Mouse (Mus musculus): ENCODE data around the gene Napa. TPM values are rescaled to one million over a fixed set of nuclear protein-coding genes. Genes with fewer than 3 reads are reported as not detected.

Napa gene
- polyA plus RNA-seq, 1 experiment, result 134 TPM

DNA sequence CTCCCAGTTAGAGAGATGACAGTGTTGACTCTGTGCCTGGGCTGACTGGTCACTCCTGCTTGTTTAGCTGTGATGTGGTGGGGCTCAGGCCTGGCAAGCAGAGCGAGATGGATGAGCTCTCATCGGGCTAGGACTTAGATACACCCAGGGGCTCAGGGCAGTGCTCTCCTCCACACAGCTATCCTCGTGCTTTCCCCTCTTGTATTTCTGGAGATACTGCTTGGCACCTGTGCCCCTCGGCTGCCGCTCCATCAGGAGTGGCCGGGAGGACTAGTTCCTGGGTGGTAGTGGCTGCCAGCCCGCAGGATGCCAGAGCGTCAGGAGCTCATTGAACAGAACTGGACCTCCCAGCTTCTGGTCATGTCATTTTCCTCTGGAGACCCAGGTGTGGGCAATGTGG, 11.9 kb downstream of the Napa start:
- Histone ChIP-seq H3K27ac (ENCODE audit: control insufficient read depth, insufficient read depth, low read depth, low read length) (no peak overlapping the region), H3K4me3 (ENCODE audit: control insufficient read depth, low read depth, low read length) (no peak overlapping the region), H3K4me1 (ENCODE audit: control insufficient read depth, insufficient read depth, low read length) (no peaks in the 10 kb centered on the region), H3K36me3 (ENCODE audit: control insufficient read depth, insufficient read depth, low read length) (peaks cover 1% of the 10 kb centered on the region), H3K27me3 (ENCODE audit: control insufficient read depth, insufficient read depth, low read length) (no peaks in the 10 kb centered on the region)
- TF ChIP-seq CTCF (IDR thresholded peaks at IDR 0.05; ENCODE audit: control insufficient read depth, insufficient read depth, insufficient replicate concordance, low read depth, low read length), result no peak
- no peak for TF ChIP-seq POLR2A (IDR thresholded peaks at IDR 0.05; ENCODE audit: control insufficient read depth, low read depth, low read length)

DNA sequence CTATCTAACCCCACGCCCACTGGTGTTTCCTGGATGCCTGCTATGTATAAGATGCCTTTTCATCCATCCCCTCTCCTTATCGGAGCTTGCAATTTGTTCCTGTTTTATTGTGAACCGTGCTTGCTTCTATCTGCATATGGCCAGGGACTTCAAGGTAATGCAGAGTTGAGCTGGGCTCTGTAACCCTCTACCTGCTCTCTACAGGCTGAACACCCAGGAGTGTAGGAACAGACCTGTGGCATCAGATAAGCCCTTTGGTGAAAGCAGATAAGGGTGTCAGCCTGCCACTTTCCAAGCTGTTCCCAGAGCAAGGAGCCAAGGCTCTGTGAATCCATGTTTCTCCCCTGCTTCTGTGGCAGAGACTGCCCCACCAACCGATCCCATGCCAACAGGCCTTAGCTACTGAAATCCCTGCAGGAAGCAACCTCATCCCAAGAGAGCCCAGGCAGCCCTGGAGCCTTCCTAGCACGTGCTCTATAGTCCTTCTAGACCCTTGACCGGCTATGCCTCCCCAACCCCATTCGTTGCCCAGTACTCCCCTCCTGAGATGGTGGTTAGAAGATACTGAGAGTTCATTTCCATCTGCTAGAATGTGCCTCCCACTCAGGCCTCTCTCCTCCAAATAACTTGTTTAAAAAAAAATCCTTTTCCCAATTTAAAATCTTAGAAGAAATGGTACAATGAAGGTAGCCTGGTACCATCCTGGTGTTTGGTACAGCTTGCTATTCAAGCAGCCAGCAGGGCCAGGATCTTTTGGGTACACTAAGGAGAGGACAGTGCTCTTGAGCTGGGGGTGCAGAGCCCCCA, 13.2 kb downstream of the Napa start:
- no peaks in the 10 kb centered on the region for H3K4me1 ChIP-seq (ENCODE audit: control insufficient read depth, insufficient read depth, low read length)
- H3K36me3 ChIP-seq (ENCODE audit: control insufficient read depth, insufficient read depth, low read length), result peaks cover 1% of the 10 kb centered on the region
- TF ChIP-seq POLR2A (IDR thresholded peaks at IDR 0.05; ENCODE audit: control insufficient read depth, low read depth, low read length), result no peak
- TF ChIP-seq CTCF (IDR thresholded peaks at IDR 0.05; ENCODE audit: control insufficient read depth, insufficient read depth, insufficient replicate concordance, low read depth, low read length), result no peak
- no peaks in the 10 kb centered on the region for H3K27me3 ChIP-seq (ENCODE audit: control insufficient read depth, insufficient read depth, low read length)
- H3K27ac ChIP-seq (ENCODE audit: control insufficient read depth, insufficient read depth, low read depth, low read length), result no peak overlapping the region
- H3K4me3 ChIP-seq (ENCODE audit: control insufficient read depth, low read depth, low read length), result no peak overlapping the region

DNA sequence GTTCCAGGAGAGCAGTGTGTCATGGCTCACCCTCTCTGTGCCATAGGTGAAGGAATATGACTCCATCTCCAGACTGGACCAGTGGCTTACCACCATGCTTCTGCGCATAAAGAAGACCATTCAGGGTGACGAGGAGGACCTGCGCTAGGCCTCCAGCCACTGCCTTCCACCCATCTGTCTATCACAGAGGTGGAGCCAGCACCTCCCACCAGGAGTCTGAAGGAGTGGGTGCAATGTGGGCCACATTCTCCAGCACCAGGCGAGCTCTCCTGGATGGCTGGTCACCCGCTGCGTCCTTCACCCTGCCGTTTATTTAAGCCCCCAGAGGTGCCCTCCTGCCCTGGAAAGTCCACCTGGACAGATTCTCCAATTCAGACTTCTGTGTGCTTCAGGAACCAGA, 18.2 kb downstream of the Napa start:
- peaks cover 3% of the 10 kb centered on the region for H3K4me1 ChIP-seq (ENCODE audit: control insufficient read depth, insufficient read depth, low read length)
- H3K36me3 ChIP-seq (ENCODE audit: control insufficient read depth, insufficient read depth, low read length), result peaks cover 1% of the 10 kb centered on the region
- no peak overlapping the region for H3K4me3 ChIP-seq (ENCODE audit: control insufficient read depth, low read depth, low read length)
- no peak for TF ChIP-seq CTCF (IDR thresholded peaks at IDR 0.05; ENCODE audit: control insufficient read depth, insufficient read depth, insufficient replicate concordance, low read depth, low read length)
- TF ChIP-seq POLR2A (IDR thresholded peaks at IDR 0.05; ENCODE audit: control insufficient read depth, low read depth, low read length), result no peak
- H3K27ac ChIP-seq (ENCODE audit: control insufficient read depth, insufficient read depth, low read depth, low read length), result no peak overlapping the region
- H3K27me3 ChIP-seq (ENCODE audit: control insufficient read depth, insufficient read depth, low read length), result no peaks in the 10 kb centered on the region

DNA sequence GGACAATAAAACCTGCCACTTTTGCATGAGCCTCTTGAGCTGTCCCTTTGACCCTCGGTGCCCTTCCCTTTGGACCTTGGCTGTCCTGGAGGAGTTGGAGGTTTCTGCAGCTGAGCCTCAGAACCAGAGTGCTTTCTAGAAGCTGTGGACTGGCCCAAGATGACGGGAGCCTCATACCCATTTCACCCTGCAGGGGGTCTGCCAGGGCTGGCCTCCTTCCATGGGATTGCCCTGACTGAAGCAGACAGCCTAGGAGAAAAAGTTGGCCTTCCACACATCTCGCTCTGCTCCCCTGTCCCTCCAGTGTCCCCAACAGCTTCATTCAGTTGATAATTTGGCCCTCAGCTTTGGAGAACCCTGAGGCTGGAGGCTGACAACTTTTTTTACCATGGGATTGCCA, 18.8 kb downstream of the Napa start:
- Histone ChIP-seq H3K27ac (ENCODE audit: control insufficient read depth, insufficient read depth, low read depth, low read length) (no peak overlapping the region), H3K36me3 (ENCODE audit: control insufficient read depth, insufficient read depth, low read length) (peaks cover 1% of the 10 kb centered on the region), H3K27me3 (ENCODE audit: control insufficient read depth, insufficient read depth, low read length) (no peaks in the 10 kb centered on the region), H3K4me3 (ENCODE audit: control insufficient read depth, low read depth, low read length) (no peak overlapping the region), H3K4me1 (ENCODE audit: control insufficient read depth, insufficient read depth, low read length) (peaks cover 3% of the 10 kb centered on the region)
- TF ChIP-seq CTCF (IDR thresholded peaks at IDR 0.05; ENCODE audit: control insufficient read depth, insufficient read depth, insufficient replicate concordance, low read depth, low read length) (no peak), POLR2A (IDR thresholded peaks at IDR 0.05; ENCODE audit: control insufficient read depth, low read depth, low read length) (no peak)

DNA sequence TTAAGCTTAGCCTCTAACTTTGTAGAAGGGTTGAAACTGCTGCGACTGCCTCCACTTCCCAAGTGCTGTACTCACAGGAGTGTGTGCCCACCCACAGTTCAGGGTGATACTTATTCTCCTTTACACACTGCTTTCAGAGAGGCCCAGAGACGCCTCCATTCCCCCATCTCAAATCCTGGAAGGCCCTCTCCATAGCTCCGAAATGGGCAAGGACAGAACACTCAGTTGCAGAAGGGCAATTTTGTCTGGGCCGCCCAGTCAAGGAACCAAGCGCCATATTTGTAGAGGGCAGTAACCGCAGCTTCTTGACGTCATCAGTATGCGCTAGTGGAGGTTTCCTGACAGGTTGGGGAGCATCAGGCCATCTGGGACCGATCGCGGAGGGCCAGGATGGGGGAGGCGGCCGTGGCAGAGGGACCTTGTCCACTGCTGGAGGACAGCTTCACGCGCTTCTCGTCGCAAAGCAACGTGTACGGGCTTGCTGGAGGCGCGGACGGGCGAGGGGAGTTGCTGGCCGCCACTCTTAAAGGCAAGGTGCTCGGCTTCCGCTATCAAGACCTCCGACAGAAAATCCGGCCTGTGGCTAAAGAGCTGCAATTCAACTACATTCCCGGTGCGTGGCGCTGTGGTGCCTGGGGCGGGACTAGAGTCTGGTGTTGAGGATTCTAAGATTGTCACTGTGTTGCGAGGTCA, 21.5 kb downstream of the Napa start, which contains the start of gene Kptn:
Gene Kptn (plus strand): TSS at position 327 of the 693 bp plus-strand sequence.
- H3K4me1 ChIP-seq (ENCODE audit: control insufficient read depth, insufficient read depth, low read length), result peaks cover 3% of the 10 kb centered on the region
- peak within 1 kb of the TSS; percentile 84 for H3K27ac ChIP-seq (ENCODE audit: control insufficient read depth, insufficient read depth, low read depth, low read length)
- H3K36me3 ChIP-seq (ENCODE audit: control insufficient read depth, insufficient read depth, low read length), result no peaks in the 10 kb centered on the region; the same call in 1 of the 2 replicates
- H3K4me3 ChIP-seq (ENCODE audit: control insufficient read depth, low read depth, low read length), result peak within 1 kb of the TSS; percentile 94
- H3K27me3 ChIP-seq (ENCODE audit: control insufficient read depth, insufficient read depth, low read length), result no peaks in the 10 kb centered on the region
- TF ChIP-seq POLR2A (IDR thresholded peaks at IDR 0.05; ENCODE audit: control insufficient read depth, low read depth, low read length) (peak; percentile 54; the same call in 1 of the 2 replicates), CTCF (IDR thresholded peaks at IDR 0.05; ENCODE audit: control insufficient read depth, insufficient read depth, insufficient replicate concordance, low read depth, low read length) (peak; percentile 92)

DNA sequence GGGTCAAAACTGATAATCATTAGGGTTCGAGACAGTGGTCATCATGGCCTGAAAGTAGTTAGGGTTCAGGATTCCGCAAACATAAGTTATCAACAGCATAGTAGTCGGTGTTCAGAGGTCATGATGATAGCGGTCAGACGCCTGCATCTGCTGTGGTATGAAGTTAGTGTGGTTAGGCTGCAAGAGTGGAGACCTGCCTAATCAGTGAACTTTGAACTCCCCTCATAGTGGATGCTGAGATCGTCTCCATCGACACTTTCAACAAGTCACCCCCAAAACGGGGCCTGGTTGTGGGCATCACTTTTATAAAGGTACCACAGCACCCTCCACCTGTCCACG, 22.0 kb downstream of the Napa start:
- Histone ChIP-seq H3K27ac (ENCODE audit: control insufficient read depth, insufficient read depth, low read depth, low read length) (no peak overlapping the region), H3K4me1 (ENCODE audit: control insufficient read depth, insufficient read depth, low read length) (peaks cover 3% of the 10 kb centered on the region), H3K36me3 (ENCODE audit: control insufficient read depth, insufficient read depth, low read length) (no peaks in the 10 kb centered on the region; the same call in 1 of the 2 replicates), H3K4me3 (ENCODE audit: control insufficient read depth, low read depth, low read length) (peak overlapping the region; percentile 94), H3K27me3 (ENCODE audit: control insufficient read depth, insufficient read depth, low read length) (no peaks in the 10 kb centered on the region)
- no peak for TF ChIP-seq POLR2A (IDR thresholded peaks at IDR 0.05; ENCODE audit: control insufficient read depth, low read depth, low read length)
- no peak; the same call in 1 of the 2 replicates for TF ChIP-seq CTCF (IDR thresholded peaks at IDR 0.05; ENCODE audit: control insufficient read depth, insufficient read depth, insufficient replicate concordance, low read depth, low read length)

DNA sequence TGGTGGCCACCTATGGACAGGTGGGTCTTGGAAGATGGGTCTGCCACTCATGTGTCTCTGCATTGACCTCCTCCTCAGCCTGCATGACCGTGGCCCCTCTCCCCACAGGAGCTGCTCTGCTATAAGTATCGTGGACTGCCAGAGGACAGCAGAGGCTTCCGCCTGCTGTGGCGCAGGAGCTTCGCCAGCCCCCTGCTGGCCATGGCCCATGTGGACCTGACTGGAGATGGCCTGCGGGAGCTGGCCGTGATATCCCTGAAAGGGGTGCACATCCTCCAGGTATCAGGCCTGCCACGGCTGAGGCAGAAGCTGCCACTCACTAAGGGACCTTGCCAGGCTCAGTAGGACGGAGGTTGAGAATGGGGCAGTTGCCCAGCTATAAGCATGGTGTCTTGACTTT, 27.6 kb downstream of the Napa start:
- H3K36me3 ChIP-seq (ENCODE audit: control insufficient read depth, insufficient read depth, low read length), result no peaks in the 10 kb centered on the region; the same call in 1 of the 2 replicates
- no peak overlapping the region for H3K27ac ChIP-seq (ENCODE audit: control insufficient read depth, insufficient read depth, low read depth, low read length)
- H3K27me3 ChIP-seq (ENCODE audit: control insufficient read depth, insufficient read depth, low read length), result no peaks in the 10 kb centered on the region
- H3K4me1 ChIP-seq (ENCODE audit: control insufficient read depth, insufficient read depth, low read length), result peaks cover 20% of the 10 kb centered on the region
- H3K4me3 ChIP-seq (ENCODE audit: control insufficient read depth, low read depth, low read length), result no peak overlapping the region
- no peak for TF ChIP-seq POLR2A (IDR thresholded peaks at IDR 0.05; ENCODE audit: control insufficient read depth, low read depth, low read length)
- TF ChIP-seq CTCF (IDR thresholded peaks at IDR 0.05; ENCODE audit: control insufficient read depth, insufficient read depth, insufficient replicate concordance, low read depth, low read length), result no peak

Data from testis, adult 2 months (tissue).